Mouse (Mus musculus) embryonic facial prominence, embryonic 13.5 days (tissue): Measurements from ENCODE around the gene Znhit3. TPM values are rescaled to one million over a fixed set of nuclear protein-coding genes. Genes with fewer than 3 reads are reported as not detected.

ENCODE experiments used
- ATAC-seq: fragments of 200-750 bp; cut with Nextera tagmentation; 2 replicates; pipeline ENCODE4 v1.8.0; 2017; ENCODE audit warnings: low read depth; ENCODE audit not compliant: insufficient number of reproducible peaks, insufficient read depth, low FRiP score, low TSS enrichment
- H3K27ac ChIP-seq: fragments of 300-500 bp; sonication (generic); 2 replicates; pipeline ENCODE4 v1.5.1; 2015; ENCODE audit warnings: moderate library complexity, mild to moderate bottlenecking, inconsistent platforms
- H3K27me3 ChIP-seq: fragments of 300-500 bp; sonication (generic); 2 replicates; pipeline ENCODE4 v1.6.1; 2015; ENCODE audit warnings: mild to moderate bottlenecking, inconsistent platforms
- H3K36me3 ChIP-seq: fragments of 300-500 bp; sonication (generic); 2 replicates; pipeline ENCODE4 v1.6.1; 2015; ENCODE audit warnings: mild to moderate bottlenecking, inconsistent platforms
- H3K4me1 ChIP-seq: fragments of 300-500 bp; sonication (generic); 2 replicates; pipeline ENCODE4 v1.6.1; 2015; ENCODE audit warnings: inconsistent platforms
- H3K4me2 ChIP-seq: fragments of 300-500 bp; sonication (generic); 2 replicates; pipeline ENCODE4 v1.6.1; 2015; ENCODE audit warnings: moderate library complexity, mild to moderate bottlenecking, inconsistent platforms
- H3K4me3 ChIP-seq: fragments of 300-500 bp; sonication (generic); 2 replicates; pipeline ENCODE4 v1.5.1; 2015; ENCODE audit warnings: mild to moderate bottlenecking, inconsistent platforms
- H3K9ac ChIP-seq: fragments of 300-500 bp; sonication (generic); 2 replicates; pipeline ENCODE4 v1.6.1; 2015; ENCODE audit warnings: mild to moderate bottlenecking, inconsistent platforms
- H3K9me3 ChIP-seq: fragments of 300-500 bp; sonication (generic); 2 replicates; pipeline ENCODE4 v1.6.1; 2016; ENCODE audit warnings: inconsistent platforms
- whole genome bisulfite sequencing: fragments of 180-500 bp; shearing (Covaris S2); methylation state at CpG from one replicate; pipeline ENCODE4 v1.1.7; 2015; ENCODE audit warnings: mixed read lengths; 5-methylcytosine and 5-hydroxymethylcytosine counted together
- polyA plus RNA-seq: library from polyadenylated mRNA; unstranded; fragments of >200 nt; fragmentation: Nextera tagmentation; extraction: Ambion mirVana; gene quantifications from 2 replicates; pipeline ENCODE4 v1.2.1, GENCODE M21; 2015

Znhit3 gene
- 58.7 and 69.0 TPM in 2 replicates for polyA plus RNA-seq

GRCm38 (mm10) chr11:84916053-84916702, at the start of gene Znhit3:
TSS of gene Znhit3 (minus strand) at chr11:84916366.
- 3% methylated on average over 34 of the region's 34 CpGs for WGBS
- ATAC-seq: peak; percentile 81; the same call in 1 of the 2 replicates
- Histone ChIP-seq H3K36me3 (peaks cover 31% of the 10 kb centered on the region), H3K9ac (peak within 1 kb of the TSS; percentile 84), H3K9me3 (no peaks in the 10 kb centered on the region), H3K4me1 (peaks cover 26% of the 10 kb centered on the region), H3K4me2 (peak within 1 kb of the TSS; percentile 77), H3K27ac (0 out of 2 replicates have a peak within 1 kb of the TSS, but pooled peaks have one; percentile 1), H3K4me3 (peak within 1 kb of the TSS; percentile 70), H3K27me3 (no peaks in the 10 kb centered on the region)

- Histone ChIP-seq H3K4me2 (no peak overlapping the region), H3K27me3 (peaks cover 24% of the 10 kb centered on the region), H3K36me3 (no peaks in the 10 kb centered on the region), H3K4me3 (no peak overlapping the region), H3K4me1 (peaks cover 7% of the 10 kb centered on the region; the same call in 1 of the 2 replicates), H3K9ac (no peak overlapping the region), H3K27ac (no peak overlapping the region), H3K9me3 (no peaks in the 10 kb centered on the region)
- no peak for ATAC-seq
- 73% methylated on average over 3 of the region's 3 CpGs for WGBS
These were observed 47.4 kb upstream of the Znhit3 start for GRCm38 (mm10) chr11:84963556-84963955.

GRCm38 (mm10) chr11:84962536-84962935, 46.4 kb upstream of the Znhit3 start:
- no peak for ATAC-seq
- H3K4me3 ChIP-seq: no peak overlapping the region
- no peak overlapping the region for H3K27ac ChIP-seq
- H3K27me3 ChIP-seq: peaks cover 34% of the 10 kb centered on the region
- no peaks in the 10 kb centered on the region for H3K9me3 ChIP-seq
- no peak overlapping the region for H3K9ac ChIP-seq
- 85% methylated on average over 4 of the region's 4 CpGs for WGBS
- H3K4me2 ChIP-seq: no peak overlapping the region
- H3K4me1 ChIP-seq: peaks cover 16% of the 10 kb centered on the region
- no peaks in the 10 kb centered on the region for H3K36me3 ChIP-seq

- Histone ChIP-seq H3K4me1 (peaks cover 11% of the 10 kb centered on the region), H3K4me2 (no peak overlapping the region), H3K27ac (no peak overlapping the region), H3K27me3 (peaks cover 44% of the 10 kb centered on the region), H3K36me3 (no peaks in the 10 kb centered on the region), H3K9ac (no peak overlapping the region), H3K4me3 (no peak overlapping the region), H3K9me3 (no peaks in the 10 kb centered on the region)
- ATAC-seq: no peak
- WGBS: 85% methylated on average over 4 of the region's 4 CpGs
These were observed 45.4 kb upstream of the Znhit3 start for GRCm38 (mm10) chr11:84961571-84961970.

- H3K9ac ChIP-seq: no peak overlapping the region
- ATAC-seq: no peak
- H3K4me1 ChIP-seq: peaks cover 11% of the 10 kb centered on the region
- no peaks in the 10 kb centered on the region for H3K36me3 ChIP-seq
- H3K27me3 ChIP-seq: peaks cover 52% of the 10 kb centered on the region
- no peak overlapping the region for H3K4me3 ChIP-seq
- H3K27ac ChIP-seq: no peak overlapping the region
- no peaks in the 10 kb centered on the region for H3K9me3 ChIP-seq
- 78% methylated on average over 6 of the region's 6 CpGs for WGBS
- H3K4me2 ChIP-seq: no peak overlapping the region
These were observed 44.6 kb upstream of the Znhit3 start for GRCm38 (mm10) chr11:84960780-84961179.

GRCm38 (mm10) chr11:84960291-84960690, 44.1 kb upstream of the Znhit3 start:
- no peaks in the 10 kb centered on the region for H3K36me3 ChIP-seq
- WGBS: 31% methylated on average over 3 of the region's 3 CpGs
- no peak overlapping the region for H3K9ac ChIP-seq
- no peak overlapping the region for H3K4me2 ChIP-seq
- no peaks in the 10 kb centered on the region for H3K9me3 ChIP-seq
- ATAC-seq: no peak
- no peak overlapping the region for H3K4me3 ChIP-seq
- H3K27me3 ChIP-seq: peaks cover 54% of the 10 kb centered on the region
- H3K4me1 ChIP-seq: peaks cover 11% of the 10 kb centered on the region
- H3K27ac ChIP-seq: no peak overlapping the region

GRCm38 (mm10) chr11:84959701-84960181, 43.6 kb upstream of the Znhit3 start:
- no peaks in the 10 kb centered on the region for H3K9me3 ChIP-seq
- H3K4me1 ChIP-seq: peaks cover 11% of the 10 kb centered on the region
- H3K36me3 ChIP-seq: no peaks in the 10 kb centered on the region
- no peak overlapping the region; the same call in 1 of the 2 replicates for H3K4me3 ChIP-seq
- peaks cover 58% of the 10 kb centered on the region for H3K27me3 ChIP-seq
- H3K4me2 ChIP-seq: no peak overlapping the region
- no peak overlapping the region for H3K27ac ChIP-seq
- ATAC-seq: no peak
- H3K9ac ChIP-seq: no peak overlapping the region
- under 1% methylated on average over 9 of the region's 9 CpGs for WGBS

- Histone ChIP-seq H3K4me3 (no peak overlapping the region), H3K4me1 (peaks cover 11% of the 10 kb centered on the region), H3K27me3 (peaks cover 58% of the 10 kb centered on the region), H3K9me3 (no peaks in the 10 kb centered on the region), H3K36me3 (no peaks in the 10 kb centered on the region), H3K27ac (no peak overlapping the region), H3K4me2 (no peak overlapping the region), H3K9ac (no peak overlapping the region)
- 16% methylated on average over 5 of the region's 5 CpGs for WGBS
- no peak for ATAC-seq
These were observed 43.0 kb upstream of the Znhit3 start for GRCm38 (mm10) chr11:84959181-84959580.

GRCm38 (mm10) chr11:84958271-84958630, 42.1 kb upstream of the Znhit3 start:
- peaks cover 11% of the 10 kb centered on the region for H3K4me1 ChIP-seq
- H3K36me3 ChIP-seq: no peaks in the 10 kb centered on the region
- peak overlapping the region; percentile 46 for H3K9ac ChIP-seq
- H3K9me3 ChIP-seq: no peaks in the 10 kb centered on the region
- no peak for ATAC-seq
- WGBS: 1% methylated on average over 11 of the region's 11 CpGs
- H3K27ac ChIP-seq: no peak overlapping the region
- peaks cover 60% of the 10 kb centered on the region for H3K27me3 ChIP-seq
- peak overlapping the region; percentile 31 for H3K4me3 ChIP-seq
- H3K4me2 ChIP-seq: peak overlapping the region; percentile 56

- no peak for ATAC-seq
- peak within 1 kb of the TSS; percentile 46 for H3K9ac ChIP-seq
These were observed 41.6 kb upstream of the Znhit3 start, which contains the start of gene Car4 for GRCm38 (mm10) chr11:84957591-84958270. TSS of gene Car4 (plus strand) at chr11:84957786.

GRCm38 (mm10) chr11:84957171-84957570, 41.0 kb upstream of the Znhit3 start:
- 10% methylated on average over 15 of the region's 15 CpGs for WGBS

More at GRCm38 (mm10) chr11:84957591-84958270, 41.6 kb upstream of the Znhit3 start, which contains the start of gene Car4:
- no peaks in the 10 kb centered on the region for H3K9me3 ChIP-seq
- peaks cover 60% of the 10 kb centered on the region for H3K27me3 ChIP-seq
- peak within 1 kb of the TSS; percentile 56 for H3K4me2 ChIP-seq
- WGBS: under 1% methylated on average over 49 of the region's 49 CpGs
- H3K27ac ChIP-seq: no peak within 1 kb of the TSS
- H3K36me3 ChIP-seq: no peaks in the 10 kb centered on the region
- peak within 1 kb of the TSS; percentile 31 for H3K4me3 ChIP-seq
- peaks cover 11% of the 10 kb centered on the region for H3K4me1 ChIP-seq

More at GRCm38 (mm10) chr11:84957171-84957570, 41.0 kb upstream of the Znhit3 start:
- peaks cover 60% of the 10 kb centered on the region for H3K27me3 ChIP-seq
- H3K4me3 ChIP-seq: peak overlapping the region; percentile 31
- ATAC-seq: no peak
- no peak overlapping the region for H3K27ac ChIP-seq
- no peak overlapping the region for H3K9ac ChIP-seq
- H3K4me2 ChIP-seq: peak overlapping the region; percentile 56
- H3K36me3 ChIP-seq: no peaks in the 10 kb centered on the region
- no peaks in the 10 kb centered on the region for H3K9me3 ChIP-seq
- peaks cover 11% of the 10 kb centered on the region for H3K4me1 ChIP-seq
